Mouse (Mus musculus) macrophage (primary cell): Measurements from ENCODE around the gene Slc39a7. TPM values are rescaled to one million over a fixed set of nuclear protein-coding genes. Genes with fewer than 3 reads are reported as not detected.

ENCODE experiments used
- polyA plus RNA-seq: library from polyadenylated mRNA; stranded (reverse); fragments of 250-400 nt; gene quantifications from 3 replicates; pipeline ENCODE4 v1.2.4, GENCODE M21; 2018; ENCODE audit warnings: inconsistent platforms

The Slc39a7 gene
- polyA plus RNA-seq, 1 experiment from 2014 or later, result 67.7 TPM

Other genes starting within 250 kb of the Slc39a7 start
- gene Angptl4, start 249.9 kb downstream of the Slc39a7 start, polyA plus RNA-seq, result 5.8 to 23.0 TPM (median 12.1 TPM) in 3 replicates
- gene Kank3, start 221.2 kb downstream of the Slc39a7 start, polyA plus RNA-seq, result 5.5 to 10.9 TPM (median 9.8 TPM) in 3 replicates
- 746 to 2,425 TPM (median 1,878 TPM) in 3 replicates for gene Rps28, start 207.1 kb downstream of the Slc39a7 start, polyA plus RNA-seq
- gene Ndufa7, start 207.1 kb downstream of the Slc39a7 start, polyA plus RNA-seq, result 105 to 236 TPM (median 213 TPM) in 3 replicates
- 2.0 to 5.0 TPM (median 4.1 TPM) in 3 replicates for gene Cd320, start 188.6 kb downstream of the Slc39a7 start, polyA plus RNA-seq
- gene Gm7029, start 157.8 kb downstream of the Slc39a7 start, polyA plus RNA-seq, result not detected in 3 replicates
- 1.3 to 6.1 TPM (median 2.3 TPM) in 3 replicates for gene Kifc1, start 141.0 kb downstream of the Slc39a7 start, polyA plus RNA-seq
- 1.8 TPM in 1 of 3 replicates, not detected in the others for gene Platr17, start 126.5 kb downstream of the Slc39a7 start, polyA plus RNA-seq
- gene Daxx, start 122.3 kb downstream of the Slc39a7 start, polyA plus RNA-seq, result 32.1 to 95.9 TPM (median 50.6 TPM) in 3 replicates
- 235 to 575 TPM (median 237 TPM) in 3 replicates for gene Tapbp, start 115.8 kb downstream of the Slc39a7 start, polyA plus RNA-seq
- gene Zbtb22, start 115.8 kb downstream of the Slc39a7 start, polyA plus RNA-seq, result 18.2 to 24.0 TPM (median 21.3 TPM) in 3 replicates
- gene Rgl2, start 102.1 kb downstream of the Slc39a7 start, polyA plus RNA-seq, result 36.9 to 101 TPM (median 53.4 TPM) in 3 replicates
- gene Pfdn6, start 91.3 kb downstream of the Slc39a7 start, polyA plus RNA-seq, result 39.8 to 92.0 TPM (median 50.8 TPM) in 3 replicates
- gene Wdr46, start 91.0 kb downstream of the Slc39a7 start, polyA plus RNA-seq, result 10.9 to 27.3 TPM (median 11.8 TPM) in 3 replicates
- gene B3galt4, start 80.2 kb downstream of the Slc39a7 start, polyA plus RNA-seq, result 4.0 to 11.7 TPM (median 6.8 TPM) in 3 replicates
- 30.3 to 39.3 TPM (median 30.5 TPM) in 3 replicates for gene Vps52, start 75.9 kb downstream of the Slc39a7 start, polyA plus RNA-seq
- gene Rps18, start 75.7 kb downstream of the Slc39a7 start, polyA plus RNA-seq, result 829 to 1,952 TPM (median 1,389 TPM) in 3 replicates
- 2,418 to 4,239 TPM (median 2,994 TPM) in 3 replicates for gene H2-K1, start 31.3 kb downstream of the Slc39a7 start, polyA plus RNA-seq
- gene Ring1, start 7.0 kb downstream of the Slc39a7 start, polyA plus RNA-seq, result 12.0 to 17.2 TPM (median 17.1 TPM) in 3 replicates
- gene H2-Ke6, start 3.6 kb downstream of the Slc39a7 start, polyA plus RNA-seq, result 28.2 to 38.3 TPM (median 35.6 TPM) in 3 replicates
- 15.5 to 33.4 TPM (median 20.0 TPM) in 3 replicates for gene Rxrb, start 130 bp upstream of the Slc39a7 start, polyA plus RNA-seq
- 0.79 to 1.6 TPM (median 1.2 TPM) in 3 replicates for gene Col11a2, start 7.8 kb upstream of the Slc39a7 start, polyA plus RNA-seq
- gene H2-Oa, start 60.7 kb upstream of the Slc39a7 start, polyA plus RNA-seq, result 0.25 to 1.4 TPM (median 0.62 TPM) in 3 replicates
- gene H2-DMa, start 87.9 kb upstream of the Slc39a7 start, polyA plus RNA-seq, result 19.1 to 57.0 TPM (median 47.3 TPM) in 3 replicates
- gene Brd2, start 91.0 kb upstream of the Slc39a7 start, polyA plus RNA-seq, result 130 to 435 TPM (median 155 TPM) in 3 replicates
- gene H2-DMb2, start 111.6 kb upstream of the Slc39a7 start, polyA plus RNA-seq, result 1.2 to 2.2 TPM (median 1.8 TPM) in 3 replicates
- gene H2-DMb1, start 121.4 kb upstream of the Slc39a7 start, polyA plus RNA-seq, result 26.4 to 54.6 TPM (median 34.2 TPM) in 3 replicates
- 42.0 to 121 TPM (median 79.2 TPM) in 3 replicates for gene Tap1, start 155.9 kb upstream of the Slc39a7 start, polyA plus RNA-seq
- 38.9 to 88.0 TPM (median 49.9 TPM) in 3 replicates for gene Psmb9, start 156.1 kb upstream of the Slc39a7 start, polyA plus RNA-seq
- 147 to 329 TPM (median 288 TPM) in 3 replicates for gene Psmb8, start 166.0 kb upstream of the Slc39a7 start, polyA plus RNA-seq
- gene Tap2, start 171.8 kb upstream of the Slc39a7 start, polyA plus RNA-seq, result 26.1 to 58.7 TPM (median 37.6 TPM) in 3 replicates
- 0.15 to 0.41 TPM (median 0.33 TPM) in 3 replicates for gene H2-Ob, start 207.2 kb upstream of the Slc39a7 start, polyA plus RNA-seq
- gene H2-Ab1, start 226.0 kb upstream of the Slc39a7 start, polyA plus RNA-seq, result 88.0 to 180 TPM (median 145 TPM) in 3 replicates